8 mouse cellular contexts compared by ENCODE assay signal in genomic region chrX:75155576-75156243, GRCm38 (mm10). TPM values are rescaled to one million over a fixed set of nuclear protein-coding genes. Genes with fewer than 3 reads are reported as not detected.
A peak's percentile ranks its signal among the peaks of the same experiment; 100 is the strongest.
DNase-seq lines count a peak whose midpoint lies in the region; ATAC-seq and TF ChIP-seq lines count a peak whose summit lies in the region.

No protein-coding gene starts in this region.

- H3K4me1 ChIP-seq in E14TG2a.4 (replicated peaks; ENCODE audit: low read depth, low read length) = no peaks in the 10 kb centered on the region
- H3K4me1 ChIP-seq in embryonic facial prominence, embryonic 14.5 days (ENCODE audit: control insufficient read depth, insufficient read depth, low read length) = no peaks in the 10 kb centered on the region
- H3K4me1 ChIP-seq in heart, embryonic 11.5 days (ENCODE audit: control insufficient read depth, insufficient read depth, low read length) = no peaks in the 10 kb centered on the region
- H3K4me1 ChIP-seq in lung, embryonic 15.5 days = no peaks in the 10 kb centered on the region

- no peak overlapping the region for H3K27ac ChIP-seq in embryonic facial prominence, embryonic 14.5 days (replicated peaks; ENCODE audit: low read depth, low read length)
- no peak overlapping the region for H3K27ac ChIP-seq in heart, embryonic 11.5 days (ENCODE audit: low read depth, low read length)
- no peak overlapping the region for H3K27ac ChIP-seq in lung, embryonic 15.5 days

- H3K36me3 ChIP-seq in E14TG2a.4 (ENCODE audit: insufficient read depth, low read length) = no peaks in the 10 kb centered on the region
- no peaks in the 10 kb centered on the region for H3K36me3 ChIP-seq in embryonic facial prominence, embryonic 14.5 days (ENCODE audit: control insufficient read depth, insufficient read depth, low read length)
- H3K36me3 ChIP-seq in heart, embryonic 11.5 days (ENCODE audit: control insufficient read depth, insufficient read depth, low read length) = no peaks in the 10 kb centered on the region
- H3K36me3 ChIP-seq in lung, embryonic 15.5 days = no peaks in the 10 kb centered on the region

- ATAC-seq in embryonic facial prominence, embryonic 14.5 days (ENCODE audit: low read depth) = peak; percentile 75
- peak; percentile 79; the same call in 1 of the 2 replicates for ATAC-seq in heart, embryonic 11.5 days (replicated peaks; ENCODE audit: insufficient number of reproducible peaks, low FRiP score, low TSS enrichment)
- ATAC-seq in lung, embryonic 15.5 days (ENCODE audit: borderline replicate concordance, extremely low read depth, low FRiP score, low TSS enrichment) = peak; percentile 90

- H3K9me3 ChIP-seq in E14TG2a.4 (ENCODE audit: low read length) = no peaks in the 10 kb centered on the region
- no peaks in the 10 kb centered on the region for H3K9me3 ChIP-seq in embryonic facial prominence, embryonic 14.5 days (ENCODE audit: control insufficient read depth, low read length)
- H3K9me3 ChIP-seq in heart, embryonic 11.5 days (replicated peaks; ENCODE audit: control insufficient read depth, low read length) = no peaks in the 10 kb centered on the region
- no peaks in the 10 kb centered on the region for H3K9me3 ChIP-seq in lung, embryonic 15.5 days

- peak overlapping the region; percentile 58 for H3K4me2 ChIP-seq in embryonic facial prominence, embryonic 14.5 days (ENCODE audit: low read depth, low read length)
- peak overlapping the region; percentile 63 for H3K4me2 ChIP-seq in heart, embryonic 11.5 days
- peak overlapping the region; percentile 63 for H3K4me2 ChIP-seq in lung, embryonic 15.5 days

- DNase-seq in ZHBTc4 (ENCODE audit: low read depth, low spot score) = peak; percentile 80
- peak; percentile 25 for DNase-seq in embryonic facial prominence, embryonic 14.5 days (ENCODE audit: low spot score)
- DNase-seq in kidney, adult 8-10 months = peak; percentile 34 to 63
- peak; percentile 66 for DNase-seq in retina, embryonic 14.5 days (ENCODE audit: low spot score)
- DNase-seq in frontal cortex, postnatal 25 days (ENCODE audit: low spot score in 2 of 2) = no peak

- H3K4me3 ChIP-seq in E14TG2a.4 (replicated peaks; ENCODE audit: low read length) = peak overlapping the region; percentile 39; the same call in 1 of the 2 replicates
- peak overlapping the region; percentile 43 for H3K4me3 ChIP-seq in embryonic facial prominence, embryonic 14.5 days (ENCODE audit: low read depth, low read length)
- peak overlapping the region; percentile 43 for H3K4me3 ChIP-seq in heart, embryonic 11.5 days (ENCODE audit: low read depth, low read length)
- H3K4me3 ChIP-seq in lung, embryonic 15.5 days = peak overlapping the region; percentile 44

- no peaks in the 10 kb centered on the region for H3K27me3 ChIP-seq in E14TG2a.4 (ENCODE audit: insufficient read depth, low read length)
- H3K27me3 ChIP-seq in embryonic facial prominence, embryonic 14.5 days (replicated peaks; ENCODE audit: control insufficient read depth, insufficient read depth, low read length) = no peaks in the 10 kb centered on the region
- no peaks in the 10 kb centered on the region for H3K27me3 ChIP-seq in heart, embryonic 11.5 days (ENCODE audit: control insufficient read depth, insufficient read depth, low read length)
- H3K27me3 ChIP-seq in lung, embryonic 15.5 days = no peaks in the 10 kb centered on the region

- peak overlapping the region; percentile 64 for H3K9ac ChIP-seq in embryonic facial prominence, embryonic 14.5 days (ENCODE audit: low read depth, low read length)
- peak overlapping the region; percentile 60; the same call in 1 of the 2 replicates for H3K9ac ChIP-seq in heart, embryonic 11.5 days (ENCODE audit: low read depth, low read length)
- H3K9ac ChIP-seq in lung, embryonic 15.5 days = peak overlapping the region; percentile 37

- no peak for TF ChIP-seq CTCF in E14TG2a.4 (conservative IDR thresholded peaks at IDR 0.05; ENCODE audit: low read length)

- WGBS in embryonic facial prominence, embryonic 14.5 days = 23% methylated on average over 14 of the region's 49 CpGs
- WGBS in heart, embryonic 11.5 days (ENCODE audit: insufficient replicate concordance) = 12% methylated on average over 30 of the region's 49 CpGs
- whole genome bisulfite sequencing in lung, embryonic 15.5 days = 18% methylated on average over 26 of the region's 49 CpGs

RNA-seq across cellular contexts. Expression of gene Smim9, which starts 7.9 kb away (rescaled TPM):
- polyA plus RNA-seq in embryonic facial prominence, embryonic 14.5 days (2014; fragmentation: Nextera tagmentation; extraction: Ambion mirVana) = not detected in 2 replicates
- polyA plus RNA-seq in heart, embryonic 11.5 days (2014; fragmentation: Nextera tagmentation; extraction: Ambion mirVana) = not detected in 2 replicates
- polyA plus RNA-seq in lung, embryonic 15.5 days (2015; fragmentation: Nextera tagmentation; extraction: Ambion mirVana) = not detected in 2 replicates

RNA-seq across cellular contexts. Expression of gene Mpp1, which starts 24.9 kb away (rescaled TPM):
- 48.0 and 53.6 TPM in 2 replicates for polyA plus RNA-seq in embryonic facial prominence, embryonic 14.5 days (2014; fragmentation: Nextera tagmentation; extraction: Ambion mirVana)
- polyA plus RNA-seq in heart, embryonic 11.5 days (2014; fragmentation: Nextera tagmentation; extraction: Ambion mirVana) = 22.3 and 25.2 TPM in 2 replicates
- 82.5 and 86.0 TPM in 2 replicates for polyA plus RNA-seq in lung, embryonic 15.5 days (2015; fragmentation: Nextera tagmentation; extraction: Ambion mirVana)

Comparison
In these comparisons a context has a peak if more than half of its experiments do, and no peak if none do; other contexts are left out.
1. DNase-seq: peak in ZHBTc4 (single experiment), embryonic facial prominence, embryonic 14.5 days (single experiment), kidney, adult 8-10 months (2 of 2) and retina, embryonic 14.5 days (single experiment); none in frontal cortex, postnatal 25 days (0 of 2).
2. Peak in every context shown above with its lines, with median percentiles within 50 percentile points of each other: H3K4me3 ChIP-seq, ATAC-seq, H3K4me2 ChIP-seq and H3K9ac ChIP-seq.